Mouse (Mus musculus) WW6 (cell line): ENCODE data around the gene Cir1.

Experiments used
- DNase-seq: peaks from one replicate; pipeline ENCODE4 v3.0.0-alpha.2; 2013; ENCODE audit warnings: low read depth, low spot score

Cir1 gene

GRCm38 (mm10) chr2:73312152-73313116 is at the start of gene Cir1, which contains the start of gene Scrn3:
Gene Cir1, minus strand, starts transcription at chr2:73312701.
Gene Scrn3, plus strand, starts transcription at chr2:73312601.
- peak; percentile 93 for DNase-seq

GRCm38 (mm10) chr2:73360536-73360935 is 48.0 kb upstream of the Cir1 start:
- no peak for DNase-seq

DNA sequence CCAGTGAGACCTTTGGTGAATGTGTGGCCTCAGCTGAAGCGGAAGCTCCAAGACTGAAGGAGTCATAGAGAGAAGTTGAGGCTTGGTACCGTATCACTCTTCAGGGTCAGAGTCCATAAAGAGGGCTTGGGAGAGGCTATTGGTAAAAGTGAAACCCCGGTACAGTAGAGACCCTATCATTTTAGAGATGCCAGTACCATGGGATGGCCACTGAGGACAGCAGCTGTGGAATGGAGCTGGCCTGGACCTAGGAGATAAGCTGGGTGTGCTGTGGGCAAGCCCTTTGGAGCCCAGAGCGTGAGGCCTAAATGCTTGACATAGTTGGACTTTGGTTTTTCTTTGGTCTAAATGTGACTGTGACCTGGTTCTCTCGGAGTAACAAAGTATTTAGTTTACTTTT is 47.4 kb upstream of the Cir1 start:
- DNase-seq, result no peak

DNA sequence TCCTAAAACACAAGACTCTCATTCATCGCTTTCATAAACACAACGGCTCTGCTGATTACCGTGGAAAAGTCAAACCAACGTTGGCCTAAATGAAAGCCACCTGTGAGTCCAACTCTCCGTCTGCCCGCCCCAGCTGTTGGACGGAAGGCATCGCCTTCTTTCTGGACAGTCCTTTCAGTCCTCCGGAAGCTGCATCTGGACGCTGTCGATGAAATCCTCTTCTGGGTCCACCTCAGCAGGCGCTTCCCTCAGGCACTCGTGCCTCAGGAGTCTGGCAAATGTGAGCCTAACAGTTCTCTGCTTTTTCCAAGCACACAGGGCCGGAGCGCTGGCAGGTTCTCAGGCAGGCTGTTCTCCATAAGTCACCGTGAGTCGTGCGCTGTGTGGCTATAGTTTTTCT is 44.5 kb upstream of the Cir1 start:
- no peak for DNase-seq

- DNase-seq, result no peak
Observed at GRCm38 (mm10) chr2:73351927-73352374, 39.5 kb upstream of the Cir1 start.

DNA sequence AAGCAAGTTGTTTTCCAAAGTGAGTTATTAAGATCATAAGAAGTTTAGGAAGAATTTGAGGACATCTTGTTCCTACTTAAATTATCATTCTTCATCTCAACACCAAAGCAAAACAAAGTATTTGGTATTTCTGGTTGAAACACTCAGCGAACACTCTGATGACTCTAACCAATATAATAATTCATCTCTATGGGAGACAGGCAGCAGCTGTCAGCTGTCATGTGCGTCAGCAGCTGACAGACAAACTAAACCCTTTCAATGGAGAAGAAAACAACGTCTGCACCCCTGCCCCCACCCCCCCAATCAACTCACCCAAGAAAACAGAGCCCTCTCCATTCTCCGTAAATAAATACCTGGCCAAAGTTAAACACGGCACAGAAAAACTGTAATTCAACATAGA is 39.0 kb upstream of the Cir1 start:
- DNase-seq, result no peak

DNA sequence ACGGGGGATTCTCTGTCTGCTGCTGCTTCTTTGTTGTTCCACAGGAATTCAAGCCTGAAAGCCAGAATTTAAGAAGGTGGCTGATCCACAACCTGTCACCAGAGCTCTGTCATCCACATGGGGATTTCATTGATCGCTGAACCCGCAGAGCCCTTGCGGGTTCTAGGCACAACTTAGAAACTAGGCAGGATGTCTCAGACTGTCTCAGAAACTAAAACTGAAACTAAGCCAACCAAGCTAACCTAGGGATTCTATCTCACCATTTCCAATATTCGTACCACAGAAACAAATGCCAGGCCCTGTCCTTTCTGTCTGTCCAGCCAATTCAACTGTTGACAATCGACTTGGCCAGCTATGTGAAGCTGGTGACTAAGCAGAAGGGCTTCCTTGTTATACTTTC is 35.7 kb upstream of the Cir1 start:
- no peak for DNase-seq

GRCm38 (mm10) chr2:73347766-73348165 is 35.3 kb upstream of the Cir1 start:
- no peak for DNase-seq

DNA sequence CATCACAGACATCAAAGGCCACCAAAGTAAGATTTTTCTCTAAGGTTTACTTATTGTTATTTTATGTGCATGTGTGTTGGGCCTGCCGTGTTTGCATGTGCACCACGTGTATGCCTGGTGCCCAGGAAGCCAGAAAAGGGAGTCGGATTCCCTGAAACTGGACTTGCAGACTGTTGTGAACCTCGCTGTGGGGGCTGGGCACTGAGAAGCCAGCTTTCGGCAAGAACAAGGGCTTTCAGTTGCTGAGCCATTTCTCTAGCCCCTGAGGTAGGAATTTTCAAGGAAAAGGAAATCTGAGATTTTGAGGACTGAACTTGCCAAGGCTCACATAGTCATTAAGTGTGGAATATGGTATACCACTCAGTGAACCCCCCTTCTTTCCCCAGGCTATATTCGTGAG is 34.6 kb upstream of the Cir1 start:
- no peak for DNase-seq

- no peak for DNase-seq
Observed at GRCm38 (mm10) chr2:73346345-73347086, 34.0 kb upstream of the Cir1 start.

DNA sequence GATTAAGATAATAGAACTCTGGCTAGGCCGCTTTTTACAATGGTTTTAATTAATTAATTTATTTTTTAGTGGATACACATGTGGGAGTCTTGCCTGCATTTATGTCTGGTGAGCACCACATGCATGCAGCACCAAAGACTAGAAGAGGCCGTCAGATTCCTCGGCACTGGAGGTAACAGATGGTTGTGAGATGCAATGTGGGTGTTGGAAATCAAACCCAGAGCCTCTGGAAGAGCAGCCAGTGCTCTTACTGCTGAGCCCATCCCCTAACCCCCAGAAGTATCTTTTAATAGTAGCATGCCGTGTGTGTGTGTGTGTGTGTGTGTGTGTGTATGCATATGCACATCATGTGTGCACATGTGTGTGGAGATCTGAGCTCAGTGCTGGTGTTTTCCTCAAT is 32.7 kb upstream of the Cir1 start:
- no peak for DNase-seq

GRCm38 (mm10) chr2:73343701-73344100 is 31.2 kb upstream of the Cir1 start:
- no peak for DNase-seq

DNA sequence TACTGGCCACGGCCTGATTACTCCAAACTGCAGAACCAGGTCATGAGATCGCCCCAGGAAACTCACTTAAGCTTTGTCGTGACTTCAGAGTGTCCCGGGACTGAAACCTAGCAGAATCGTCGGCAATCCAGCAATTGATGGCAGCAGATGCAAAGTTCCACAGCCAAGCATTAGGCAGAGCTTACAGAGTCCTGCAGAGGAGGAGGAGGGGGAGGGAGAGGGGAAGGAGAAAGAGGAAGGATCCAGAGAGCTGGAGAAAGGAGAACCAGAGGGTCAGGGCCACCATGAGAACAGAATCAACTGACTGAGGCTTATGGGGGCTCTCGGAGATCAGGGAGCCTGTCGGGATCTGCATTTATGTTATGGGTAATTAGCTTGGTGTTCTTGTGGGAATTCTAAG is 25.9 kb upstream of the Cir1 start:
- DNase-seq, result no peak

- DNase-seq, result no peak
Observed at GRCm38 (mm10) chr2:73335949-73336348, 23.4 kb upstream of the Cir1 start.

DNA sequence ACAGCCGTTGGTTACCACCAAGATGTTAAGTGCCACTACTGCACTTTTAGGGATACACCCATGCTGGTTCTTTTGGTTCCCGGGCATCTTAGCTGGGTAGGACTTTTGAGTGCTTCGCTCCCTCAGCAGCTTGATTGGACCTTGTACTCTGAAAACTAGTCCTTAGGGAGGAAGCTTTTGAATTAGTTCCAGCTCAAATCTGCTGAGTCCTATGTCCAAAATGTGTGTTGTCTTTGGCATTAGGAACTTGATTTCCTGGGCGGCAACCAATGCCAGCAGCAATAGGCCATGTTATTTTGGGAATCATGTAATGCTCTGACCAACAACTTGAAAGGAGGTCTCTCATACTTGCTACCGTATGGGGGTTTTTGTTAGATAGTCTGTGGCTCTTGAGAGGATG is 13.4 kb upstream of the Cir1 start:
- DNase-seq, result no peak

GRCm38 (mm10) chr2:73322991-73323390 is 10.5 kb upstream of the Cir1 start:
- peak; percentile 16 for DNase-seq

- DNase-seq, result no peak
Observed at GRCm38 (mm10) chr2:73319218-73319617, 6.7 kb upstream of the Cir1 start.

DNA sequence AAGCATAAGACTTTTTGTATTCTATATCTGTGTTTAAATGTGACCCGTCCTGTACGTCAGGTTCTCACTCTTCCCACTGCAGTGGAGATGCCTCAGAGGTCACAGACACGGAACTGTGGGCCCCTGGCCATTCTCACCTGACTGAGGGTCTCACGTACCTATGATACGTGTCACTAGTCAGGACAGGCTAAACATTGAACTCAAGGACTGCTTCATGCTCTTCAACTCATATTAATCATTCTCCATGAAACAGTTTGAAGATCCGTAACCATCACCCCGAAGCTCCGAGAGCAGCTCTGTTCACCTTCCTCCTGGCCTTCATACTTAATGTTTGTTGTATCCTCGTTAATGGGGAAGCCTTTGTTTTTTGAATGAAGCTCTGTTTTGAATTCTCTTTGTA is 4.9 kb upstream of the Cir1 start:
- no peak for DNase-seq

- DNase-seq, result no peak
Observed at GRCm38 (mm10) chr2:73314311-73314710, 1.8 kb upstream of the Cir1 start.

GRCm38 (mm10) chr2:73313117-73313501 is 608 bp upstream of the Cir1 start:
- no peak for DNase-seq

DNA sequence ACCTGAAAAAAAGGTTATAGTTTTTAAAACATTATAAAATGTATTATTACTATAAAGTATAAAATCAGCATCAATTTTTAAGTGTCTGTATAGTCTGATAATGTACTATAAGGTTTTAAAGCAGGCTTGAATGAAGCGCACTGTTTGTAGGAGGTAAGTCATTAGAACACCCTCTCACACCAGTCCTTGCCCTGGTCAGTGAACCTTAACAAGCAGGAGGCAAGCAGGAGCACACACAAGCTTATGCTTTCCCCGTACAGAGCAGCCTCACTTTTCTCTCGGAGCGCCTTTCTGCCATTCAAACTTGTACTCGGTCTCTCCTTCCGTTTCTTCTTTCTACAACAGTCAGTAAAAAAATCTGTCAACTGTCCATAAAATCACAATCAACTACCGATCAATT is 6.5 kb downstream of the Cir1 start:
- no peak for DNase-seq

- DNase-seq, result no peak
Observed at GRCm38 (mm10) chr2:73304506-73304905, 8.0 kb downstream of the Cir1 start.

DNA sequence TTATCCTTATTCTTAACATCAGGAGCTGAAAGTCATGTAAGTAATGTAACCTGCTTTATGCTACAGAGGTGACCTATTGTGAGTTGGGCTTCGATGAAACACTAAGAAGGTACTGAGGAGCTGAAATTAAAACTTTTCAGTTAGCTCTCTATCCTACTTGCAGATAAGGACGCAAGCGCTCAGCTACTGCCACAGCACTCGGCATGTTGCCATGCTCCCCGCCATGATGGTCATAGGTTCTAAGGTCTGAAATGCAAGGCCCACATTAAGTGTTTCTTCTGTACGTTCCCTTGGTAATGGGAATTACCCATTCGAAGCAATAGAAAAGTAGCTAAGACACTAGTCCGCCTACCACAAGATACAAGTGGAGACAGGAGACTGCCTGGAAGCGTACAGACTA is 9.8 kb downstream of the Cir1 start:
- no peak for DNase-seq
